Mouse (Mus musculus) intestine, embryonic 15.5 days (tissue): ENCODE results near the gene Gm2115. TPM values are rescaled to one million over a fixed set of nuclear protein-coding genes. Genes with fewer than 3 reads are reported as not detected.

Source experiments
- ATAC-seq: fragments of 200-750 bp; cut with Nextera tagmentation; 2 replicates; pipeline ENCODE4 v1.8.0; 2017; ENCODE audit warnings: moderate TSS enrichment, moderate library complexity
- H3K27ac ChIP-seq: fragments of 300-500 bp; sonication (generic); 2 replicates; pipeline ENCODE4 v1.5.1; 2015; ENCODE audit warnings: mild to moderate bottlenecking, inconsistent platforms
- H3K27me3 ChIP-seq: fragments of 300-500 bp; sonication (generic); replicated peaks from 2 replicates; pipeline ENCODE4 v1.6.1; 2015; ENCODE audit warnings: inconsistent platforms
- H3K36me3 ChIP-seq: fragments of 300-500 bp; sonication (generic); 2 replicates; pipeline ENCODE4 v1.6.1; 2015; ENCODE audit warnings: inconsistent platforms
- H3K4me1 ChIP-seq: fragments of 300-500 bp; sonication (generic); replicated peaks from 2 replicates; pipeline ENCODE4 v1.6.1; 2015; ENCODE audit warnings: inconsistent platforms
- H3K4me2 ChIP-seq: fragments of 300-500 bp; sonication (generic); replicated peaks from 2 replicates; pipeline ENCODE4 v1.6.1; 2015; ENCODE audit warnings: mild to moderate bottlenecking, inconsistent platforms
- H3K4me3 ChIP-seq: fragments of 300-500 bp; sonication (generic); replicated peaks from 2 replicates; pipeline ENCODE4 v1.5.1; 2015; ENCODE audit warnings: inconsistent platforms
- H3K9ac ChIP-seq: fragments of 300-500 bp; sonication (generic); 2 replicates; pipeline ENCODE4 v1.6.1; 2015; ENCODE audit warnings: inconsistent platforms
- H3K9me3 ChIP-seq: fragments of 300-500 bp; sonication (generic); 2 replicates; pipeline ENCODE4 v1.6.1; 2016; ENCODE audit warnings: inconsistent platforms
- WGBS: fragments of 180-500 bp; shearing (Covaris S2); methylation state at CpG from one replicate; pipeline ENCODE4 v1.1.7; 2015; 5-methylcytosine and 5-hydroxymethylcytosine counted together
- polyA plus RNA-seq: library from polyadenylated mRNA; unstranded; fragments of >200 nt; fragmentation: Nextera tagmentation; extraction: Ambion mirVana; gene quantifications from 2 replicates; pipeline ENCODE4 v1.2.1, GENCODE M21; 2015

The Gm2115 gene
- 0.88 and 1.00 TPM in 2 replicates for polyA plus RNA-seq

DNA sequence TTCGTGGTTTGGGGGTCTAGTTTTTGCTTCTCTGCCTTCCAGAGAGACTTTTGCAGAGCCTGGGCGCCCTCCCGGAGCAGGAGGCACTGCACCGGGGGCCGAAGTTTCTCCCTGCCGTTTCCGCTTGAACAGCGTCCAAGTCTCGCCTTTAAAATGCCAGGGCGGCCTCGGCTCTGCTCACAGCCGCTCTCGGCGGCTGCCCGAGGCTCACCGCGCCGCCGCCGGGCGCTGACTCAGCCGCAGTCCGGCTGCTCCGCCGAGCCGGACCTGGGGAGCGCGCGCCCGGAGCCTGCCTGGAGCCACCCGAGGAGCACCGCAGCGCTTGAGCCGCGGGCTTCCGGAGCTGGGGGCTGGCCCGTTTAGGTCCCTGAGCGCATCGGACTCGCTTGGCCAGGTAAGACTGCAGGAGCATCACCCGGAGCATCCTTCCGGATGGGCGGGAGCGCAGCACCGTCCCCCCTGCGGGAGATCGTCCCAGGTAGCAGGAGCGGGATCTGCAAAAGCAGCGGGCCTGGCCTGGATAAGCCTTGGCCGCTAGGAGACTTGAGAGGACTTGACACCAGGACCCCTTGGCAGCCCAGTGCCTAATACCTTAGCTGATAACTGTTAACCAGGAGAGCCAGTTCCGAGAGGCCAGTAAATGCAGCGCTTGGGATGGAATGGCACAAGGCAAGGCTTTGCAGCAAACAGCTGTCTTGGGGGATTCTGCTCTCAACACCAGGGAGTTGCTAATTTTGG lies at the start of gene Gm2115:
TSS of gene Gm2115 (plus strand) at position 159 of the 738 bp plus-strand sequence.
- H3K9ac ChIP-seq = peak within 1 kb of the TSS; percentile 30; the same call in 1 of the 2 replicates
- peak; percentile 84 for ATAC-seq
- peak within 1 kb of the TSS; percentile 88 for H3K4me2 ChIP-seq
- no peaks in the 10 kb centered on the region for H3K9me3 ChIP-seq
- H3K27me3 ChIP-seq = peaks cover 4% of the 10 kb centered on the region
- H3K4me3 ChIP-seq = peak within 1 kb of the TSS; percentile 43
- no peaks in the 10 kb centered on the region for H3K36me3 ChIP-seq
- no peak within 1 kb of the TSS for H3K27ac ChIP-seq
- H3K4me1 ChIP-seq = peaks cover 6% of the 10 kb centered on the region
- WGBS = 1% methylated on average over 52 of the region's 52 CpGs

- 69% methylated on average over 3 of the region's 3 CpGs for WGBS
- no peaks in the 10 kb centered on the region for H3K9me3 ChIP-seq
- no peak for ATAC-seq
- no peak overlapping the region for H3K9ac ChIP-seq
- no peaks in the 10 kb centered on the region for H3K36me3 ChIP-seq
- no peak overlapping the region for H3K4me3 ChIP-seq
- no peaks in the 10 kb centered on the region for H3K4me1 ChIP-seq
- H3K27ac ChIP-seq = no peak overlapping the region
- H3K27me3 ChIP-seq = no peaks in the 10 kb centered on the region
- H3K4me2 ChIP-seq = no peak overlapping the region
Observed at GRCm38 (mm10) chr7:84483447-84484407, 45.0 kb upstream of the Gm2115 start.

DNA sequence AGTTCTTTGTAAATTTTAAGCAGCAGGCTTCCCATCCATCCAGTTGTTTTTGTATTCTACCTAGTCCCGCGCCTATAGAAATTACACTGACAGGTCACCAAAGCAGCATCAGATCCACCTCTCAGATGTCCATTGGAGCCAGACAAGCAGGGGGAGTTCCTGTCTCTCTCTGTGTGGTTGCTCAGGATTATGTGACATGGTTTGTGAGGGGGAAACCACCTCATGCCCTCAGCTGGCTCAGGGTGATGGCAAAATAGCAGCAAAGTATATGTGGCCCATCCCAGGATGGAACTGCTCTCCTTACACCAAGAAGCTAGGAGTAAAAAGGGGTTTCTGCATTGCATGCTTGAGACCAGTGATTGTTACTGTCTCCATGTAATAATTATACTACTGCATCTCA lies 42.3 kb upstream of the Gm2115 start:
- Histone ChIP-seq H3K4me3 (no peak overlapping the region), H3K4me2 (no peak overlapping the region), H3K9ac (no peak overlapping the region), H3K27me3 (no peaks in the 10 kb centered on the region), H3K36me3 (no peaks in the 10 kb centered on the region), H3K27ac (no peak overlapping the region), H3K9me3 (no peaks in the 10 kb centered on the region), H3K4me1 (no peaks in the 10 kb centered on the region)
- no peak for ATAC-seq
- 82% methylated on average over 2 of the region's 2 CpGs for WGBS

DNA sequence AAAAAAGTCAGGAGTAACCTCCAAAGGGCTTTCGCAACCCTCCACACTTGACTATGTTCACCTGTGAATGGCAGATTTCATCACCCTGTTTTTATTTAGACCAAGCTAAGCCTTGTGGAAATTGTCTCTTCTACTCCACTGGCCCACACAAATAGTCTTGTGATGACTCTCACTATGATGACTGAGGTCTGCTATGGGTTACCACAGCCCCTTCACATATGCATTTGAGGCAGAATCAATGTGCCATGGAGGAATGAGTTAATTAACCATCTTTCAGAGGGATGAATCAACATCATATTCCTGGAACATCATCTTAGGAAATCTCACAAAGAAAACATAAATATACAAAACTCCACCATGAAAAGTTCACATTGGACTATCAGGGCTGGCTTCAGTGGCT lies 25.6 kb upstream of the Gm2115 start:
- Histone ChIP-seq H3K4me1 (no peaks in the 10 kb centered on the region), H3K36me3 (no peaks in the 10 kb centered on the region), H3K9ac (no peak overlapping the region), H3K9me3 (no peaks in the 10 kb centered on the region), H3K27ac (no peak overlapping the region), H3K4me3 (no peak overlapping the region), H3K4me2 (no peak overlapping the region), H3K27me3 (no peaks in the 10 kb centered on the region)
- WGBS = 91% methylated on average over 1 of the region's 1 CpGs
- ATAC-seq = no peak

GRCm38 (mm10) chr7:84518533-84519198 lies 10.1 kb upstream of the Gm2115 start:
- Histone ChIP-seq H3K4me1 (no peaks in the 10 kb centered on the region), H3K4me3 (no peak overlapping the region), H3K9ac (no peak overlapping the region), H3K27me3 (no peaks in the 10 kb centered on the region), H3K9me3 (no peaks in the 10 kb centered on the region), H3K36me3 (no peaks in the 10 kb centered on the region), H3K27ac (no peak overlapping the region), H3K4me2 (no peak overlapping the region)
- ATAC-seq = peak; percentile 82

GRCm38 (mm10) chr7:84521329-84521728 lies 7.4 kb upstream of the Gm2115 start:
- WGBS = 58% methylated on average over 1 of the region's 1 CpGs
- Histone ChIP-seq H3K27me3 (no peaks in the 10 kb centered on the region), H3K9me3 (no peaks in the 10 kb centered on the region), H3K27ac (no peak overlapping the region), H3K9ac (no peak overlapping the region), H3K4me2 (no peak overlapping the region), H3K4me1 (no peaks in the 10 kb centered on the region), H3K36me3 (no peaks in the 10 kb centered on the region), H3K4me3 (no peak overlapping the region)
- ATAC-seq = no peak

DNA sequence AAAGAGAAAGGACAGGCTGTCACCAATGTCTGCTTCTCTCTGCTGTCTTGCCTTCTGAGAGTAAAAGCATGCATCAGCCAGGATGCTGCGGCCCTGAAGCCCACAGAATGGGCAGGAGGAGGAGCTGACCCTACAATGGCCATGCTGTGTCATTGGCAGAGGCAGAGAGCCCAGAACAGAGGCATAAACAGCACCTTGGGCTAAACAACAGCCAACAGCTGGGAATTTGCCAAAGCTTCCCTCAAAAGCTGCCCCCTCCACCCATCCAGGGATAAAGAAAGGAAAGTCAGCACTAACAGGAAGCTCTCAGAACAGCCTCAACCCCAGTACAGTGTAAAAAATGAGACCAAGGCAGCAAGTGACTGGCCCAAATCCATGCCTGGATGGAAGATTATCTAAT lies 6.3 kb upstream of the Gm2115 start:
- H3K36me3 ChIP-seq = no peaks in the 10 kb centered on the region
- no peak overlapping the region for H3K4me3 ChIP-seq
- ATAC-seq = no peak
- H3K4me1 ChIP-seq = no peaks in the 10 kb centered on the region
- no peak overlapping the region for H3K9ac ChIP-seq
- no peak overlapping the region for H3K27ac ChIP-seq
- H3K4me2 ChIP-seq = no peak overlapping the region
- WGBS = 39% methylated on average over 1 of the region's 1 CpGs
- H3K9me3 ChIP-seq = no peaks in the 10 kb centered on the region
- H3K27me3 ChIP-seq = no peaks in the 10 kb centered on the region

DNA sequence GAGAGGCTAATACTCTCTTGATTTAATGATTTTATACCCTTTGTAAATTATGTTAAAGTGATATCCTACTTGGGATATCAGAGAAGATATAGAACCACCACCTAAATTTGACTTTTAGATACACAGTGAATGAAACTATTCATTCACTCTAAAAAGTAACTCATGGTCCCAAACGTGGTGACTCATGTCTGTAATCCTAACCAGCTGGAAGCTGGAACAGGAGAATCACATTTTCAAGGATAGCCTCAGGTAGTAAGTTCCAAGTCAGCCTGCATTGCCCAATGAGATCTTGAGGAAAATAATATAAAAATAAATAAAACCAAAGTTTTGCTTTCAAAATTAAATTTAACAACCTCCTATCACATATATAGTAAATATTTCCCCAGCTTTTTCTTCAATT lies 2.6 kb upstream of the Gm2115 start:
- Histone ChIP-seq H3K9me3 (no peaks in the 10 kb centered on the region), H3K36me3 (no peaks in the 10 kb centered on the region), H3K27me3 (peaks cover 4% of the 10 kb centered on the region), H3K9ac (no peak overlapping the region), H3K4me3 (no peak overlapping the region), H3K4me2 (no peak overlapping the region), H3K27ac (no peak overlapping the region), H3K4me1 (peaks cover 6% of the 10 kb centered on the region)
- ATAC-seq = no peak
- 36% methylated on average over 1 of the region's 1 CpGs for WGBS

- H3K9ac ChIP-seq = no peak overlapping the region
- H3K9me3 ChIP-seq = no peaks in the 10 kb centered on the region
- H3K27ac ChIP-seq = no peak overlapping the region
- H3K4me2 ChIP-seq = no peak overlapping the region
- 58% methylated on average over 1 of the region's 1 CpGs for WGBS
- H3K4me1 ChIP-seq = peaks cover 6% of the 10 kb centered on the region
- no peak overlapping the region for H3K4me3 ChIP-seq
- peak; percentile 81 for ATAC-seq
- H3K27me3 ChIP-seq = peaks cover 4% of the 10 kb centered on the region
- no peaks in the 10 kb centered on the region for H3K36me3 ChIP-seq
Observed at GRCm38 (mm10) chr7:84532795-84533194, 4.0 kb downstream of the Gm2115 start.

DNA sequence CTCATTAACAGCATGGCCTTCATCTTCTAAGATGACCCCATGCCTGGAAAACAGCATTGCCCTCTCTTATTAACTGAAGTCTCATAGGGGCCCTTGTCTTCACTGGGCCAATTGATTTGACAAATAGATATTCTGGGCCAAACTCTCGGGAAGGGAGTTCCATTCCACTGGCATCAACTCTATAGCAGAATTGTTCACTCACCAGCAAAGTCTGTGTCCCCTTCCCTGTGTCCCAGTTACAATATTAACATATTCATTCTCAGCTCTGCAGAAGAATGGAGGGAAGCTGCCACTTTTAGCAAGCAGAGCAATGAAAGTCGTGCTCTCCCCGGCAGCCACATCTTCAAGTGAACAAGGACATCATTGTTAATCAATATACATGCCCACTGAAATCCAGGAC lies 5.9 kb downstream of the Gm2115 start:
- no peak for ATAC-seq
- Histone ChIP-seq H3K4me1 (no peaks in the 10 kb centered on the region), H3K9me3 (no peaks in the 10 kb centered on the region), H3K27ac (no peak overlapping the region), H3K9ac (no peak overlapping the region), H3K4me2 (no peak overlapping the region), H3K36me3 (no peaks in the 10 kb centered on the region), H3K27me3 (no peaks in the 10 kb centered on the region), H3K4me3 (no peak overlapping the region)
- WGBS = 77% methylated on average over 3 of the region's 3 CpGs

- H3K27me3 ChIP-seq = no peaks in the 10 kb centered on the region
- WGBS = 87% methylated on average over 4 of the region's 4 CpGs
- no peaks in the 10 kb centered on the region for H3K36me3 ChIP-seq
- no peak overlapping the region for H3K9ac ChIP-seq
- H3K4me2 ChIP-seq = no peak overlapping the region
- H3K9me3 ChIP-seq = no peaks in the 10 kb centered on the region
- no peak for ATAC-seq
- no peak overlapping the region for H3K27ac ChIP-seq
- H3K4me1 ChIP-seq = no peaks in the 10 kb centered on the region
- no peak overlapping the region for H3K4me3 ChIP-seq
Observed at GRCm38 (mm10) chr7:84544946-84545345, 16.2 kb downstream of the Gm2115 start.

DNA sequence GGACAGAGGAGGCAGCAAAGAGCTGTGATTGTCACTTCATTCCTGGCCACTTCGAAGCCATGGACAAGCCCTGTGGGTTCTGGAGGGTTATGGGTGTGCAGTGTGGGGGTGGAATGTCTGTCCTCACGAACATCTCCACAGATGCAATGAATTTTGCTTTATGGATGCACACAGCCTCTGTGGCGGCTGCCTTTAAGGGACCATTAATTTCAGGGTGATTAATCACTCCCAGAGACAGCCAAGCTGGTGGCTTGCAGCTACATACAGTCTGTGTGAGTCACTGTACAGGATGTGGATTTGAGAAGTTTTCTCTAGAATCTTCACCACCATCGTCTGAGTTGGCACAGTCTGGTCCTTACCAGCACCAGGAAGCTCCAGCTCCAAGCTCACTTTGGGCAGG lies 17.9 kb downstream of the Gm2115 start:
- Histone ChIP-seq H3K4me1 (no peaks in the 10 kb centered on the region), H3K4me2 (no peak overlapping the region), H3K9me3 (no peaks in the 10 kb centered on the region), H3K27ac (no peak overlapping the region), H3K36me3 (no peaks in the 10 kb centered on the region), H3K9ac (no peak overlapping the region), H3K4me3 (no peak overlapping the region), H3K27me3 (no peaks in the 10 kb centered on the region)
- no peak for ATAC-seq
- 64% methylated on average over 4 of the region's 4 CpGs for WGBS
